Mouse (Mus musculus) heart, adult 2 months (tissue): ENCODE measurements around the gene Adam22.

Experiments used
- CTCF ChIP-seq: fragments of 200-600 bp; IDR thresholded peaks from 2 replicates; pipeline ENCODE4 v1.8.1; 2022; ENCODE audit warnings: antibody characterized with exemption, mild to moderate bottlenecking, moderate library complexity
- POLR2A ChIP-seq: fragments of 200-500 bp; IDR thresholded peaks from 2 replicates; pipeline ENCODE4 v1.6.1; 2011; ENCODE audit warnings: mild to moderate bottlenecking, low read depth, low read length, control low read depth; ENCODE audit not compliant: insufficient read depth

- TF ChIP-seq CTCF (no peak), POLR2A (no peak)
Observed at GRCm38 (mm10) chr5:8373415-8373814, 5.5 kb upstream of the Adam22 start.
